Mouse (Mus musculus) liver, adult 2 months (tissue): ENCODE data around the gene Rsph14. TPM values are rescaled to one million over a fixed set of nuclear protein-coding genes. Genes with fewer than 3 reads are reported as not detected.
A peak's percentile ranks its signal among the peaks of the same experiment; 100 is the strongest.

Experiments used
- DNase-seq: peaks from one replicate; pipeline ENCODE4 v3.0.0-alpha.2; 2011; ENCODE audit warnings: low read depth, low spot score; ENCODE audit errors: extremely low read depth
- H3K27ac ChIP-seq: fragments of 200-500 bp; replicated peaks from 2 replicates; pipeline ENCODE4 v1.5.1; 2012; ENCODE audit warnings: low read depth, mild to moderate bottlenecking, control low read depth, inconsistent platforms, low read length; ENCODE audit not compliant: insufficient read depth
- H3K27me3 ChIP-seq: fragments of 200-500 bp; 2 replicates; pipeline ENCODE4 v1.6.1; 2012; ENCODE audit warnings: mild to moderate bottlenecking, moderate library complexity, low read length, inconsistent platforms; ENCODE audit not compliant: control insufficient read depth, insufficient read depth
- H3K36me3 ChIP-seq: fragments of 200-500 bp; 2 replicates; pipeline ENCODE4 v1.6.1; 2012; ENCODE audit warnings: low read length, inconsistent platforms; ENCODE audit not compliant: control insufficient read depth, insufficient read depth
- H3K4me1 ChIP-seq: fragments of 200-500 bp; 2 replicates; pipeline ENCODE4 v1.6.1; 2011; ENCODE audit warnings: low read length; ENCODE audit not compliant: control insufficient read depth, insufficient read depth
- H3K4me3 ChIP-seq: fragments of 200-500 bp; 2 replicates; pipeline ENCODE4 v1.5.1; 2011; ENCODE audit warnings: low read depth, mild to moderate bottlenecking, control low read depth, low read length, moderate library complexity; ENCODE audit not compliant: insufficient read depth
- H3K79me2 ChIP-seq: fragments of 200-500 bp; 2 replicates; pipeline ENCODE4 v1.6.1; 2012; ENCODE audit warnings: inconsistent platforms, mild to moderate bottlenecking, low read length, moderate library complexity; ENCODE audit not compliant: control insufficient read depth, insufficient read depth
- H3K9ac ChIP-seq: fragments of 200-500 bp; 2 replicates; pipeline ENCODE4 v1.6.1; 2012; ENCODE audit warnings: low read depth, mild to moderate bottlenecking, control low read depth, inconsistent platforms, low read length
- CTCF ChIP-seq: fragments of 200-500 bp; IDR thresholded peaks from 2 replicates; pipeline ENCODE4 v1.5.1; 2011; ENCODE audit warnings: low read depth, low read length, control low read depth
- POLR2A ChIP-seq: fragments of 200-500 bp; IDR thresholded peaks from 2 replicates; pipeline ENCODE4 v1.6.1; 2011; ENCODE audit warnings: low read length, control low read depth; ENCODE audit not compliant: insufficient read depth; ENCODE audit errors: extremely low read depth
- WGBS: fragments of 180-500 bp; shearing (Covaris S2); methylation state at CpG from one replicate; pipeline ENCODE4 v1.1.7; 2018; 5-methylcytosine and 5-hydroxymethylcytosine counted together
- polyA plus RNA-seq: library from polyadenylated mRNA; depleted of rRNA; stranded (reverse); fragments of >200 nt; gene quantifications from 2 replicates; pipeline ENCODE4 v1.2.3, GENCODE M21; 2012
- total RNA-seq: library from RNA; depleted of rRNA; stranded (reverse); fragments of >200 nt; gene quantifications from 2 replicates; pipeline ENCODE4 v1.2.3, GENCODE M21; 2014

Gene Rsph14
- total and polyA plus RNA-seq, 2 experiments: not detected

GRCm38 (mm10) chr10:75068086-75068485, 35.7 kb upstream of the Rsph14 start:
- WGBS: 21% methylated on average over 2 of the region's 2 CpGs
- Histone ChIP-seq H3K36me3 (no peaks in the 10 kb centered on the region), H3K4me1 (peaks cover 16% of the 10 kb centered on the region), H3K27me3 (no peaks in the 10 kb centered on the region), H3K79me2 (peaks cover 51% of the 10 kb centered on the region), H3K27ac (0 out of 2 replicates have a peak overlapping the region, but pooled peaks have one; percentile 16), H3K4me3 (no peak overlapping the region), H3K9ac (no peak overlapping the region)
- TF ChIP-seq POLR2A (no peak), CTCF (no peak)
- no peak for DNase-seq

GRCm38 (mm10) chr10:75067446-75067845, 35.1 kb upstream of the Rsph14 start:
- TF ChIP-seq POLR2A (no peak), CTCF (no peak)
- Histone ChIP-seq H3K27me3 (no peaks in the 10 kb centered on the region), H3K79me2 (peaks cover 46% of the 10 kb centered on the region), H3K9ac (no peak overlapping the region), H3K4me1 (peaks cover 21% of the 10 kb centered on the region), H3K36me3 (no peaks in the 10 kb centered on the region), H3K4me3 (no peak overlapping the region), H3K27ac (no peak overlapping the region)
- DNase-seq: no peak

- no peaks in the 10 kb centered on the region for H3K27me3 ChIP-seq
- H3K4me1 ChIP-seq: peaks cover 29% of the 10 kb centered on the region
- DNase-seq: no peak
- WGBS: 79% methylated on average over 6 of the region's 6 CpGs
- no peak overlapping the region for H3K9ac ChIP-seq
- H3K79me2 ChIP-seq: peaks cover 44% of the 10 kb centered on the region; the same call in 1 of the 2 replicates
- H3K36me3 ChIP-seq: no peaks in the 10 kb centered on the region
- no peak overlapping the region for H3K27ac ChIP-seq
- no peak overlapping the region for H3K4me3 ChIP-seq
- no peak for TF ChIP-seq POLR2A
- TF ChIP-seq CTCF: no peak
Observed at GRCm38 (mm10) chr10:75065691-75066090, 33.3 kb upstream of the Rsph14 start.

- H3K27me3 ChIP-seq: no peaks in the 10 kb centered on the region
- peaks cover 31% of the 10 kb centered on the region for H3K4me1 ChIP-seq
- no peaks in the 10 kb centered on the region for H3K36me3 ChIP-seq
- peak; percentile 65 for DNase-seq
- no peak overlapping the region for H3K9ac ChIP-seq
- H3K79me2 ChIP-seq: peaks cover 31% of the 10 kb centered on the region; the same call in 1 of the 2 replicates
- H3K27ac ChIP-seq: no peak overlapping the region
- TF ChIP-seq CTCF (no peak), POLR2A (no peak)
- H3K4me3 ChIP-seq: no peak overlapping the region
- WGBS: 11% methylated on average over 12 of the region's 12 CpGs
Observed at GRCm38 (mm10) chr10:75063301-75063965, 31.0 kb upstream of the Rsph14 start.

- H3K36me3 ChIP-seq: no peaks in the 10 kb centered on the region
- no peak overlapping the region for H3K9ac ChIP-seq
- H3K4me3 ChIP-seq: no peak overlapping the region
- no peak for DNase-seq
- 45% methylated on average over 6 of the region's 6 CpGs for WGBS
- H3K4me1 ChIP-seq: peaks cover 31% of the 10 kb centered on the region
- peaks cover 31% of the 10 kb centered on the region; the same call in 1 of the 2 replicates for H3K79me2 ChIP-seq
- no peak overlapping the region for H3K27ac ChIP-seq
- no peak for TF ChIP-seq CTCF
- no peak for TF ChIP-seq POLR2A
- no peaks in the 10 kb centered on the region for H3K27me3 ChIP-seq
Observed at GRCm38 (mm10) chr10:75062621-75063020, 30.2 kb upstream of the Rsph14 start.

- no peak for TF ChIP-seq CTCF
- no peak for TF ChIP-seq POLR2A
- Histone ChIP-seq H3K27me3 (no peaks in the 10 kb centered on the region), H3K4me1 (peaks cover 29% of the 10 kb centered on the region), H3K79me2 (peaks cover 31% of the 10 kb centered on the region; the same call in 1 of the 2 replicates), H3K36me3 (no peaks in the 10 kb centered on the region), H3K4me3 (peak overlapping the region; percentile 68), H3K27ac (no peak overlapping the region), H3K9ac (peak overlapping the region; percentile 66)
- no peak for DNase-seq
- 18% methylated on average over 6 of the region's 6 CpGs for WGBS
Observed at GRCm38 (mm10) chr10:75062189-75062561, 29.8 kb upstream of the Rsph14 start.
